Mouse (Mus musculus) liver, embryonic 12.5 days (tissue): ENCODE measurements at regions not wholly inside any gene's neighbourhood (a gene's known extent, or its start where the extent isn't known, plus 50 kb on each side); places are given as distances from the start of the nearest gene placed in this dataset.

Source experiments
- ATAC-seq: fragments of 200-750 bp; cut with Nextera tagmentation; 2 replicates; pipeline ENCODE4 v1.8.0; 2017; ENCODE audit warnings: moderate number of reproducible peaks, mild to moderate bottlenecking, moderate library complexity
- H3K27ac ChIP-seq: fragments of 300-500 bp; sonication (generic); 2 replicates; pipeline ENCODE4 v1.5.1; 2016; ENCODE audit warnings: mild to moderate bottlenecking
- H3K27me3 ChIP-seq: fragments of 300-500 bp; sonication (generic); replicated peaks from 2 replicates; pipeline ENCODE4 v1.6.1; 2016; ENCODE audit warnings: mild to moderate bottlenecking, moderate library complexity
- H3K36me3 ChIP-seq: fragments of 300-500 bp; sonication (generic); 2 replicates; pipeline ENCODE4 v1.6.1; 2016; ENCODE audit warnings: mild to moderate bottlenecking, moderate library complexity
- H3K4me1 ChIP-seq: fragments of 300-500 bp; sonication (generic); 2 replicates; pipeline ENCODE4 v1.6.1; 2016
- H3K4me2 ChIP-seq: fragments of 300-500 bp; sonication (generic); 2 replicates; pipeline ENCODE4 v1.6.1; 2016; ENCODE audit warnings: mild to moderate bottlenecking, moderate library complexity
- H3K4me3 ChIP-seq: fragments of 300-500 bp; sonication (generic); 2 replicates; pipeline ENCODE4 v1.5.1; 2016; ENCODE audit warnings: mild to moderate bottlenecking, moderate library complexity
- H3K9ac ChIP-seq: fragments of 300-500 bp; sonication (generic); 2 replicates; pipeline ENCODE4 v1.6.1; 2016; ENCODE audit warnings: mild to moderate bottlenecking, moderate library complexity
- H3K9me3 ChIP-seq: fragments of 300-500 bp; sonication (generic); replicated peaks from 2 replicates; pipeline ENCODE4 v1.6.1; 2016; ENCODE audit warnings: mild to moderate bottlenecking, moderate library complexity
- WGBS: fragments of 180-500 bp; shearing (Covaris S2); methylation state at CpG from one replicate; pipeline ENCODE4 v1.1.7; 2016; ENCODE audit not compliant: insufficient replicate concordance; 5-methylcytosine and 5-hydroxymethylcytosine counted together

- H3K9me3 ChIP-seq = no peaks in the 10 kb centered on the region
- no peaks in the 10 kb centered on the region for H3K27me3 ChIP-seq
- no peak for ATAC-seq
- no peaks in the 10 kb centered on the region for H3K36me3 ChIP-seq
- no peak overlapping the region for H3K4me3 ChIP-seq
- 58% methylated on average over 14 of the region's 14 CpGs for WGBS
- H3K4me2 ChIP-seq = no peak overlapping the region
- H3K4me1 ChIP-seq = peaks cover 11% of the 10 kb centered on the region
- no peak overlapping the region for H3K27ac ChIP-seq
- H3K9ac ChIP-seq = no peak overlapping the region
Observed at GRCm38 (mm10) chr17:9975995-9976394, 306.5 kb upstream of the Pabpc6 start.

DNA sequence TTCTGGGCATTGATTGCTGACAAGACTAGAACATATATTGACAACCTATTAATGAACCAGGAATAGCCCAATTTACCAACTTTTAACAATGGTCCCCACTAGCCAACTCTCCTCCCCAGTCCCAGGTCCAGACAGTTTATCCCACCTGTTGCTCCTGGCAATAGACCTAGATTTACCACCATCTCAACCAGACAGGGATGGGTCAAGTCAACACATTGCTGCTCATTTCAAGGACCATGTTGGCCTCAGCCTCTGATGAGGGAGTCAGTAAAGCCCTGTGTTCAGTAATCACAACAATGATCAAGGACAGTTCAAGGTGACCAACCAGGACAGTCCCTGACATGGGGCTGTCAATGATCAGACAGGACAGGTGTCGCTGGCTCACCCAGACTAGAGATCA is 305.6 kb upstream of the Pabpc6 start:
- Histone ChIP-seq H3K4me2 (no peak overlapping the region), H3K36me3 (no peaks in the 10 kb centered on the region), H3K27ac (no peak overlapping the region), H3K4me1 (peaks cover 11% of the 10 kb centered on the region), H3K4me3 (no peak overlapping the region), H3K27me3 (no peaks in the 10 kb centered on the region), H3K9ac (no peak overlapping the region), H3K9me3 (no peaks in the 10 kb centered on the region)
- 60% methylated on average over 1 of the region's 1 CpGs for WGBS
- no peak for ATAC-seq

- Histone ChIP-seq H3K4me2 (no peak overlapping the region), H3K36me3 (no peaks in the 10 kb centered on the region), H3K4me3 (no peak overlapping the region), H3K27ac (no peak overlapping the region), H3K9ac (no peak overlapping the region), H3K4me1 (0 out of 2 replicates have a peak, but pooled peaks cover 4% of the 10 kb centered on the region), H3K27me3 (0 out of 2 replicates have a peak, but pooled peaks cover 6% of the 10 kb centered on the region), H3K9me3 (no peaks in the 10 kb centered on the region)
- peak; percentile 68; the same call in 1 of the 2 replicates for ATAC-seq
- WGBS = 8% methylated on average over 7 of the region's 7 CpGs
Observed at GRCm38 (mm10) chr17:9967988-9968387, 298.5 kb upstream of the Pabpc6 start.

- no peak overlapping the region for H3K27ac ChIP-seq
- no peaks in the 10 kb centered on the region for H3K36me3 ChIP-seq
- 0 out of 2 replicates have a peak, but pooled peaks cover 6% of the 10 kb centered on the region for H3K27me3 ChIP-seq
- H3K4me3 ChIP-seq = no peak overlapping the region
- no peak overlapping the region for H3K4me2 ChIP-seq
- H3K9ac ChIP-seq = no peak overlapping the region
- ATAC-seq = no peak
- 0 out of 2 replicates have a peak, but pooled peaks cover 2% of the 10 kb centered on the region for H3K4me1 ChIP-seq
- H3K9me3 ChIP-seq = no peaks in the 10 kb centered on the region
- 70% methylated on average over 10 of the region's 10 CpGs for WGBS
Observed at GRCm38 (mm10) chr17:9962893-9963436, 293.4 kb upstream of the Pabpc6 start.

DNA sequence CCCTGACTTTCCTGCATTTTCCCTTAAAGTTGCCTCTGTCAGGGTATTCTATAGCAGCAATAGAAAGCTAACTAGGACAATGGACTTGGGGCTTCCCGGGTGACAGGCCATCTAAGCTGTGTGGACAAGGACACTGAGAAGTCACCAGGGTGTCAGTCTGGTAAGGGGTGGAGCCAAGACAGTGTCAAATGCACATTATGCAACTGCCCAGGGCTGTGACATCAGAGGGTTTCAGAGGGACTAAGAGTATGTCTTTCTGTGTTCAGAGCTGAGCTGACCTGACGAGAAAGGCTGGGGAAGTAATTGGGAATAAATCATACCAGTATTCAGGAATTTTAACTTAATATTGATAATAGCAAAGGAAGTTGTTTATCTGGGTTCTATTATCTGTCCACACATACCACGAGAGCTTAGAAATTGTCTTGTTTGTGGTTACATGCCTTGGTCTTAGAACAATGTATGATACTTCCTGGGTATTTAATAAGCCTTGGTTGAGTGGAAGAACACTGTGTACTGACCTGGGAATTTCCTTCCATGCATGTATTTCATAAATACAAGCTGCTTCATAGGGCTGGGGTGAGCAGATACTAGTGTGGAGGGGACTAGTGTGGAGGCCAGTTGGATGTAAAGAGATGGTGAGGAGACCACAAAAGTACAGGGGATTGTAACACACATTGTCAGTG is 279.6 kb upstream of the Pabpc6 start:
- Histone ChIP-seq H3K36me3 (no peaks in the 10 kb centered on the region), H3K27me3 (no peaks in the 10 kb centered on the region), H3K4me3 (no peak overlapping the region), H3K27ac (no peak overlapping the region), H3K4me2 (no peak overlapping the region), H3K9ac (no peak overlapping the region), H3K4me1 (no peaks in the 10 kb centered on the region), H3K9me3 (peaks cover 8% of the 10 kb centered on the region; the same call in 1 of the 2 replicates)
- 43% methylated on average over 3 of the region's 3 CpGs for WGBS
- ATAC-seq = no peak

DNA sequence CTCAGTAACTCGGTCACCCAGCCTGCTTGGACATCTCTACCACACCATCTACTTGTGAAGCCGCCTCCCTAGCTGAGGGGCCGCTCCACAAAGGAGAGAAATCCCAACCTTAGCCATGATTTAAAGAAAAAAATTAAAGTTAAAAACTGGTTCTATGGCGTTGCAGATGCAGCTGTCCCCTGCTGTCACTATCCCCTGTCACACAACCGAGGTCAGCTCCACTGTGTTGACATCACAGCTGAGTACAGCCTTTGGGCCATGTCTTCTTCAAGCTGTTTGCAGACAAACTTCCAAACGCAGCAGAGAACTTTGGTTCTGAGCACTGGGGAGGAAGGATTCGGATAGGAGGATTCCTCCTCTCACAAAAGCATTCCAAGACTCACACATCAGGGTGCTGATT is 278.1 kb upstream of the Pabpc6 start:
- Histone ChIP-seq H3K4me2 (no peak overlapping the region), H3K36me3 (no peaks in the 10 kb centered on the region), H3K9me3 (peaks cover 8% of the 10 kb centered on the region; the same call in 1 of the 2 replicates), H3K4me3 (no peak overlapping the region), H3K9ac (no peak overlapping the region), H3K4me1 (no peaks in the 10 kb centered on the region), H3K27me3 (no peaks in the 10 kb centered on the region), H3K27ac (no peak overlapping the region)
- 51% methylated on average over 7 of the region's 7 CpGs for WGBS
- ATAC-seq = no peak

DNA sequence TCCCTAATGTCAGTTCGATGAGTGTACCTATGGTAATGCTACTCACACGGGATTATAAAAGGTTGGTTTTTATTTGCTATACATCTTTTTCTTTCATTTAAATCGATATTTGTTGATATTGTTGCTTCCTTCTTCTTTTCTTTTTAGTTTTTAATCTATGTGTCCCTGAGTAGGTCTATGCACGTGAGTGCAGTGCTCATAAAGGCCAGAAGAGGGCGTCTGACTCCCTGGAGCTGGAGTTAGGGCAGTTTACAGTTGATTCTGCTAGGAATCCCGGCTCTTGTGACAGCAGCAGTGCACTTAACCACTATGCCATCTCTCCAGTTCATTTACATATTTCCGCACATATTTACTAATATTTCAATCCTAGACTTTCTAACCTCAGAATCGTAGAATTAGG is 275.0 kb upstream of the Pabpc6 start:
- no peak overlapping the region for H3K4me2 ChIP-seq
- WGBS = 63% methylated on average over 8 of the region's 8 CpGs
- no peak for ATAC-seq
- H3K27ac ChIP-seq = no peak overlapping the region
- H3K4me1 ChIP-seq = no peaks in the 10 kb centered on the region
- no peaks in the 10 kb centered on the region for H3K9me3 ChIP-seq
- H3K36me3 ChIP-seq = no peaks in the 10 kb centered on the region
- no peaks in the 10 kb centered on the region for H3K27me3 ChIP-seq
- H3K9ac ChIP-seq = no peak overlapping the region
- H3K4me3 ChIP-seq = no peak overlapping the region

- 64% methylated on average over 4 of the region's 4 CpGs for WGBS
- Histone ChIP-seq H3K9ac (no peak overlapping the region), H3K27ac (no peak overlapping the region), H3K9me3 (no peaks in the 10 kb centered on the region), H3K27me3 (no peaks in the 10 kb centered on the region), H3K36me3 (no peaks in the 10 kb centered on the region), H3K4me2 (no peak overlapping the region), H3K4me1 (no peaks in the 10 kb centered on the region), H3K4me3 (no peak overlapping the region)
- no peak for ATAC-seq
Observed at GRCm38 (mm10) chr17:9942171-9942570, 272.7 kb upstream of the Pabpc6 start.

DNA sequence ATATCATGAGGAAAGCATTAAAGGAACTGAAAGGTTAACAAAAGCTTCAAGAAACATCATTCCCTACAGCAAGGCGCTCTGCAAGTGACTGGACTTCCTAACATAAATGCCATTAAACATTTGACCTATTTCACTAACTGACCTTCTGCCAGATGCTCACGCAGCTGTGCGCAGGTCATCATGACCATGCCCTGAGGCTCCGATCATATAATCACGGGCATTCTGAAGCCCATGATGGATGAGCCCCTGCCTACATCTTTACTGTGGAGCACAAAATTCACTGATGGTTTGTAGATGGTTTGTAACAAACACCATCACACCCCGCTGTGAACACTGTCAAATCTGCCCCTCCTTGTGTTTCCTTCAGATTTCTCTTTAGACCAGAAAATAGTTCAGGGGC is 270.1 kb upstream of the Pabpc6 start:
- 66% methylated on average over 6 of the region's 6 CpGs for WGBS
- ATAC-seq = no peak
- Histone ChIP-seq H3K27ac (no peak overlapping the region), H3K9ac (no peak overlapping the region), H3K36me3 (no peaks in the 10 kb centered on the region), H3K4me1 (no peaks in the 10 kb centered on the region), H3K4me2 (no peak overlapping the region), H3K4me3 (no peak overlapping the region), H3K9me3 (no peaks in the 10 kb centered on the region), H3K27me3 (no peaks in the 10 kb centered on the region)

DNA sequence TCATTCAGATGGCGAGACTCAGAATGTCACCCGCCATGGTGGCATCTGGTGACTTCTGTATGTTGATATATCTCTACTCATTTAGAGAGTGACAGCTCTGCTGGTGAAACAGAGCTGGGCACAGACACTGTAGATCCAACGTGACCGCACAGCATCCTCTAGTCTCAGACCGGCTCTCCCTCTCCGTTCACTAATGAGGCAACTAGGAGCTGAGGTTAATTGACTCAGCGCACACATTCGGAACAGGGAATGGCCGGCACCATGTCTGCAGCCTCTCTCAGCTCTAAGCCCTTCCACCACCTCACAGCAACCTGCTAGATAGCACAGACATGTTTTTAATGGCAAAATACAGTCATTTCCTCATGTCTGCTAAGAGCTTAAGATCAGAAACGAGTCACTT is 268.9 kb upstream of the Pabpc6 start:
- no peaks in the 10 kb centered on the region for H3K9me3 ChIP-seq
- WGBS = 72% methylated on average over 10 of the region's 10 CpGs
- H3K4me2 ChIP-seq = no peak overlapping the region
- H3K27me3 ChIP-seq = no peaks in the 10 kb centered on the region
- H3K4me1 ChIP-seq = no peaks in the 10 kb centered on the region
- H3K4me3 ChIP-seq = no peak overlapping the region
- no peak overlapping the region for H3K9ac ChIP-seq
- H3K36me3 ChIP-seq = no peaks in the 10 kb centered on the region
- no peak for ATAC-seq
- no peak overlapping the region for H3K27ac ChIP-seq

GRCm38 (mm10) chr17:9937211-9937610 is 267.7 kb upstream of the Pabpc6 start:
- no peak for ATAC-seq
- H3K4me1 ChIP-seq = no peaks in the 10 kb centered on the region
- 65% methylated on average over 5 of the region's 5 CpGs for WGBS
- no peaks in the 10 kb centered on the region for H3K36me3 ChIP-seq
- no peak overlapping the region for H3K9ac ChIP-seq
- no peak overlapping the region for H3K4me3 ChIP-seq
- H3K9me3 ChIP-seq = no peaks in the 10 kb centered on the region
- no peaks in the 10 kb centered on the region for H3K27me3 ChIP-seq
- H3K27ac ChIP-seq = no peak overlapping the region
- no peak overlapping the region for H3K4me2 ChIP-seq

DNA sequence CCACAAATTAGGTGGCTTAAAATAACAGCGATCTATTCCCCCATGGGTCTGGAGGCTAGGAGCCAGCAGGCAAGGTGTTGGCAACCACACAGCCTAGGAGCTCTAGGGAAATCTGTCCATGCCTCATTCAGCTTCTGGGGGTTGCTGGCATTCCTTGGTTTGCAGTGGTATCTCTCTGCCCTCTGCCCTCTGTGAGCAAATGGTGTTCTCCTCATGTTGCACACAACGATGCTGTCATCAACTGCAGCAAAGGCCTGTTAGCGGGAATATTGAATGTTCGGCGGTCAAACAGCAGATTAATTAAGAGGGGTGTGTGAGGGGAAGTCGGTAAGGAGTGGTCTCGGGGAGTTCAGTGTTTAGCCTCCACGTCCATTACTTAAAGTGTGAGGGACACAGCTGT is 262.7 kb upstream of the Pabpc6 start:
- Histone ChIP-seq H3K4me1 (no peaks in the 10 kb centered on the region), H3K9ac (no peak overlapping the region), H3K9me3 (no peaks in the 10 kb centered on the region), H3K4me3 (no peak overlapping the region), H3K27ac (no peak overlapping the region), H3K36me3 (no peaks in the 10 kb centered on the region), H3K27me3 (no peaks in the 10 kb centered on the region), H3K4me2 (no peak overlapping the region)
- no peak for ATAC-seq
- WGBS = 72% methylated on average over 8 of the region's 8 CpGs

DNA sequence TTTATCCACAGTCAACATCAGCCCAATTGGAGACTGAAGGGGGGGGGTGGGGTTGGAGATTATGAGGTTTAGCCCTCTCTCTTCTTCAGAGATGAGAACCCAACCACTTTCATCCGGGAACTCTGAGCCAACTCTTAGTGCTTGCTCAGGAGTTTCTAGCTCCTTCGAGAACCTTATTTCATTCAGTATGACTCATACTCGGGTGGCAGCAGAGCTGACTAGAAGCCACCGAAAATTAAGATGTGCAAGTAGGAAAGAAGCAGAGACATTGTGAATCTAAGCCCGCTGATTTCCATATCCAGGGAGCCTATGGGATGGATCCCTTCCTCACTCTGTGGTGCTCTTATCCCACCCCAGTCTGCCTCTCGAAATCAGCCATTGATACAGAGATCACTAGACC is 262.0 kb upstream of the Pabpc6 start:
- Histone ChIP-seq H3K9me3 (no peaks in the 10 kb centered on the region), H3K4me2 (no peak overlapping the region), H3K4me3 (no peak overlapping the region), H3K27me3 (no peaks in the 10 kb centered on the region), H3K9ac (no peak overlapping the region), H3K4me1 (no peaks in the 10 kb centered on the region), H3K36me3 (no peaks in the 10 kb centered on the region), H3K27ac (no peak overlapping the region)
- no peak for ATAC-seq
- WGBS = 71% methylated on average over 6 of the region's 6 CpGs
